Mouse (Mus musculus): ENCODE measurements around the gene Zfp523. TPM values are rescaled to one million over a fixed set of nuclear protein-coding genes. Genes with fewer than 3 reads are reported as not detected.

The Zfp523 gene
- polyA plus RNA-seq, 1 experiment: 12.8 TPM

DNA sequence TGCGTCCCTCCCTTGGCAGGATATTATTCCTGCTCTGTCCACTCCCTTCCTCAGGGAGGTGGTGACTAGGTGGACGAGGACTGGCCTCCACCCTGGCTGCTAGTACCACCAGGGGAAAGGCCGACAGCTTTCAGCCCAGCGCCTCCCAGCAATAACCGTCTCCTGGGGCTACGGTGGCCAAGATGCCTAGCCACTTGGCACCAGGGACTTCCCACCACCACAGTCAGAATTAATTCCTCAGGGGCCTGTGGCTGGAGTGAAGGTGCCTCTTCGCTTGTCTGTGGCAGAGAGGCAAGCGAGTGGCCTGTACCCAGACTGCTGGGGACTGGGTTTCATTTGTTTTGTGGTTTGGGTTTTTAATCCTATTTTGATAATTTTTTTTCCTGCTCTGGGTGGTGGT, 28.5 kb downstream of the Zfp523 start:
- Histone ChIP-seq H3K4me1 (ENCODE audit: control insufficient read depth, insufficient read depth, low read length) (peaks cover 4% of the 10 kb centered on the region; the same call in 1 of the 2 replicates), H3K4me3 (ENCODE audit: insufficient read depth, low read length) (no peak overlapping the region), H3K27ac (ENCODE audit: insufficient read depth, low read length) (no peak overlapping the region)
- TF ChIP-seq CTCF (IDR thresholded peaks at IDR 0.05; ENCODE audit: borderline replicate concordance, insufficient read depth, low read length) (no peak), POLR2A (IDR thresholded peaks at IDR 0.05; ENCODE audit: low read depth, low read length) (no peak)

DNA sequence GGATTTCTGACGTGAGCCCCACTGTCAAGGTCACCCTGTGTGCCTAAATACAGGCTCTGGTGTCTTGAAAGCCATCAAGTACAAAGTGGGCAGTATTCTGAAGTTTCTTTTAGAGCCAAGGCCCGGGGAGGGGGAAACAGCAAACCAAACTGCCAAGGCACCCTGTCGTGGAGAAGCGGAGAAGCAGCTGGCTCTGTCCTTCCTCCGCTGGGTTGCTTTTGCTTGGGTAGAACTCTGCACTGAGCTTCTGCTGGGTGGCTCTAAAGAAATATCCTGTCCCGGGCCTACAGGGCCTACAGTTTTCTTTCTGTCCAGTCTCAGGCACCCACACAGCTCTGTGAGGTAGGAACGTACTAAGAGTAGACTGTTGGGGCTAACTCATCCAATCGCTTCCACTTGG, 30.2 kb downstream of the Zfp523 start:
- Histone ChIP-seq H3K4me1 (ENCODE audit: control insufficient read depth, insufficient read depth, low read length) (peaks cover 4% of the 10 kb centered on the region; the same call in 1 of the 2 replicates), H3K4me3 (ENCODE audit: insufficient read depth, low read length) (no peak overlapping the region), H3K27ac (ENCODE audit: insufficient read depth, low read length) (peak overlapping the region; percentile 39; the same call in 1 of the 2 replicates)
- TF ChIP-seq POLR2A (IDR thresholded peaks at IDR 0.05; ENCODE audit: low read depth, low read length): no peak
- TF ChIP-seq CTCF (IDR thresholded peaks at IDR 0.05; ENCODE audit: borderline replicate concordance, insufficient read depth, low read length): no peak

DNA sequence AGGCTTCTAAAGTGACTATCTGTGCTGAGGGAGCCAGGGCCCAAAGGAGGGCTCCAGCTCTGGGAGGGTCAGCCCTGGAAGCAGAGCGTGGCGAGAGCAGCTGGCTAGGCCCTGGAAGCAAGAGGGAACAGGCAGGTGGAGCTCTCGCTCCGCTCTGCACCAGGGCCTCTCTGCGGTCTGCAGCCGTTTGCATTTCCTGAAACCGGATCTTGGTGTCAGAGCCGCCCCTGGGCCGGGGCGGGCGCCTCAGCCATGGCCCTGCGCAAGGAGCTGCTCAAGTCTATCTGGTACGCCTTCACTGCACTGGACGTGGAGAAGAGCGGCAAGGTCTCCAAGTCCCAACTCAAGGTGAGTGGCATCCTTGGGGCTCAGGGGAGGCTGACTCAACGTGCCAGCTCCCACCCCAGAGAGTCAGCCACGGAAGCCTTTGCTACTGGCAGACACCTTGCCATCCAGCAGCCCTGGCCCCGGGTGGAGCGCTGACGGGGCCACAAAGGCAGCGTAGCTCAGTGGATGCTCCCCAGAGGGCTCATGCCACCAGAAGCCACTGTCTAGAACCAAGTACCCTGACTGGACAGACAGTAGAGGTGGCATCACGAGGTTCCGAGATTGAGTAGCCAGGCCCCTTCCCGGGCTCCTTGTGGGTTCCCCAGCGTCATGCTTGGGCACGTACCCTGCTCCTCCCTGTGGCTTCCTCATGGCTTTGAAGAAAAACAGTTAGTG, 30.8 kb downstream of the Zfp523 start, which contains the start of gene Def6:
Def6 (plus strand) TSS at position 188 of the 723 bp plus-strand sequence.
- peak within 1 kb of the TSS; percentile 49; the same call in 1 of the 2 replicates for H3K27ac ChIP-seq (ENCODE audit: insufficient read depth, low read length)
- H3K4me3 ChIP-seq (ENCODE audit: insufficient read depth, low read length): peak within 1 kb of the TSS; percentile 44
- TF ChIP-seq CTCF (IDR thresholded peaks at IDR 0.05; ENCODE audit: borderline replicate concordance, insufficient read depth, low read length) (peak; percentile 73), POLR2A (IDR thresholded peaks at IDR 0.05; ENCODE audit: low read depth, low read length) (peak; percentile 95)
- H3K4me1 ChIP-seq (ENCODE audit: control insufficient read depth, insufficient read depth, low read length): peaks cover 4% of the 10 kb centered on the region; the same call in 1 of the 2 replicates

DNA sequence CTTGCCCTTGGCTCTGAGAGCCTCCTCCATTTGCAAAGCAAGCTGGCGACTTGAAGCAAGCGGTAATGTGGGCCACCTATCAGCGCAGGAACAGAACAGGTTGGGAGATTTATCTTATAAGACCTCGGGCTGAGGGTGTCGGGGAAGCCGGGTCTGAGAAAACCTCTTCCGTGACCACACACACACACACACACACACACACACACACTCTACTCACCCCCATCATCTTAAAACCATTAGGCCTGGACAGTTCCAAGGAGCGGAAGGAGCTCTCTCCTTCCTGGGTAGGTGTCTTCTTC, 31.3 kb downstream of the Zfp523 start:
- Histone ChIP-seq H3K27ac (ENCODE audit: insufficient read depth, low read length) (no peak overlapping the region), H3K4me3 (ENCODE audit: insufficient read depth, low read length) (peak overlapping the region; percentile 44), H3K4me1 (ENCODE audit: control insufficient read depth, insufficient read depth, low read length) (peaks cover 4% of the 10 kb centered on the region; the same call in 1 of the 2 replicates)
- TF ChIP-seq POLR2A (IDR thresholded peaks at IDR 0.05; ENCODE audit: low read depth, low read length) (0 out of 2 replicates have a peak, but pooled peaks have one; percentile 9), CTCF (IDR thresholded peaks at IDR 0.05; ENCODE audit: borderline replicate concordance, insufficient read depth, low read length) (no peak)

DNA sequence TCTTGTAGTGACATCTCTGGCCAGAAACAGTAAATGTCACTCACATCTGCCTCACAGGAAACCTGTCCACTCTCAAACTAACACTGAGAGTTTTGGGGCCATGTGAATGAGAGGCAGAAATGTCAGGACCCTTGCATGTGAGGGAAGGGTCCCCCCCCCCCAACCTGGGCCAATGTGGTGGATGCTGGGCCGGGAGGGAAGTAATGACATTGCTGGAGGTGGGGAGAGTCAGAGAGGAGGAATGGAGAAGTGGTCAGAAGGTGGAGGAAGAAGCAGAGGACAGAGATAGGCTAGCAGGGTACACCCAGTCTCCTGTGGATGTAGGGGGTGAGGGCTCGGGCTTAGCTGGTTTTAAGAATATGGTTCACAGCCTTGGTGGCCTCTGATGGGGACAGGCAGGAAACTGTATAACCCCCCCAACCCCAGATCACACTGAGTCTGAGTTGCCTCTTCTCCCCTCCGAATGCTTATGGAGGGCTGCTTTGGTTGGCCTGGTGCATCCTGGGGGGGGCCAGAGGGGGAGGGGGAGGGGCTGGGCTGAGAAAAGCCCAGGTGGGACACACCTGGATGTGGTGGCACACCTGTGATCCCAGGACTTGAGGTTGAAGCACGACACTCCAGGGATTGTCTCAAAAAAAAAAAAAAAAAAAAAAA, 32.7 kb downstream of the Zfp523 start:
- Histone ChIP-seq H3K4me3 (ENCODE audit: insufficient read depth, low read length) (no peak overlapping the region), H3K27ac (ENCODE audit: insufficient read depth, low read length) (no peak overlapping the region), H3K4me1 (ENCODE audit: control insufficient read depth, insufficient read depth, low read length) (peaks cover 4% of the 10 kb centered on the region; the same call in 1 of the 2 replicates)
- no peak for TF ChIP-seq POLR2A (IDR thresholded peaks at IDR 0.05; ENCODE audit: low read depth, low read length)

DNA sequence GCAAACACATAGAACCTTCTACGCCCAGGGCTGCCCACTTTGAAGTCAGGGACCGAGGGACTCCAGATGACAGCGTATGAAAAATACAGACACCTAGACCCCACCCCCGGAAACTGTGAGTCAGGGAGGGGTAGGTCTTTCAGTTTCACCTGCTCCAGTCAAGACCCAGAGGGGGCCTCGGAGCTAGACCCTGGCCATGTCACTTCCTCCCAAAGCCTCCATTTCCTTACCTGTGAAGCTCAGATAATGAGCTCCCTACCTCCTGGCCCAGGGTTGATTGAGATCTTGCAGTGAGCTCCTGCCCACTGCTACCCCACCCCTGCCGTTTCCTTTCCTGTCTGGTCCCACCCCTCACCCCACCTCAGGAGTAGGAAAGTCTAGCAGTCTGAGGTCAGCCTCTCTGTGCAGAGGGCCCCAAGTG, 35.0 kb downstream of the Zfp523 start:
- Histone ChIP-seq H3K4me1 (ENCODE audit: control insufficient read depth, insufficient read depth, low read length) (peaks cover 4% of the 10 kb centered on the region; the same call in 1 of the 2 replicates), H3K4me3 (ENCODE audit: insufficient read depth, low read length) (no peak overlapping the region), H3K27ac (ENCODE audit: insufficient read depth, low read length) (no peak overlapping the region)
- no peak for TF ChIP-seq POLR2A (IDR thresholded peaks at IDR 0.05; ENCODE audit: low read depth, low read length)
- TF ChIP-seq CTCF (IDR thresholded peaks at IDR 0.05; ENCODE audit: borderline replicate concordance, insufficient read depth, low read length): no peak

DNA sequence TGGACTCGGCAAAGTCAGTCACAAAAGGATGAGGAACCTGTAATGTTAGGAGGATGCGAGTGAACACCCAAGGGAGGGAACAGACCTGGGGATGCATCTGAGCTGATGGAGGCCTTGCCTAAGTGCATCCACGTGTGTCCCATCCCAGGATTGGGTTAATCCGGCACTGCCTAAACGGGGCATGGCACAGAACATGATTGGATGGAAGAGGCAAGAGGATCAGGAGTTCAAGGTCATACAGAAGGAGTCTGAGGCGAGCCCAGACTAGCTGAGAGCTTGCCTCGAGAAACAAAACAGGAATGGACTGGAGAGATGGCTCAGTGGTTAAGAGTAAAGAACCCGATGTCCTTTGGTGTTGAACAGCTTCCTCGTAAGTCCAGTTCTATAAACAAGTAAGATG, 35.5 kb downstream of the Zfp523 start:
- peaks cover 4% of the 10 kb centered on the region; the same call in 1 of the 2 replicates for H3K4me1 ChIP-seq (ENCODE audit: control insufficient read depth, insufficient read depth, low read length)
- TF ChIP-seq POLR2A (IDR thresholded peaks at IDR 0.05; ENCODE audit: low read depth, low read length): no peak
- no peak for TF ChIP-seq CTCF (IDR thresholded peaks at IDR 0.05; ENCODE audit: borderline replicate concordance, insufficient read depth, low read length)
- no peak overlapping the region for H3K4me3 ChIP-seq (ENCODE audit: insufficient read depth, low read length)
- no peak overlapping the region for H3K27ac ChIP-seq (ENCODE audit: insufficient read depth, low read length)

DNA sequence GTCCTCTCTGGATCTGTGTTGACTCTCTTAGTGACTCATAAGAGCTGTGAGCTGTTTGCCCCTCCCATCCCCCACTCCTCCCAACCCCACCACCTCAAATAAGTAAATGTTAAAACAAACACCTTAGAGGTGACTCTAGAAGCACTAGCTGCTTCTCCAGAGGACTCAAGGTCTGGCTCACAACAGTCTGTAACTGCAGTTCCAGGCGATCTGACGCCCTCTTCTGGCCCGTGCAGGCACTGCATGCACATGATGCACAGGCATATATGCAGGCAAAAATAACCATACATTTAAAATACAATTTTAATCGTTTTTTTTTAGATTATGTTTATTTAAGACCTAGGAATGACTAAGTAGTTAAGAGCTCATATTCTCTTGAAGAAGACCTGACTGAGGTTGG, 36.3 kb downstream of the Zfp523 start:
- Histone ChIP-seq H3K27ac (ENCODE audit: insufficient read depth, low read length) (no peak overlapping the region), H3K4me3 (ENCODE audit: insufficient read depth, low read length) (no peak overlapping the region), H3K4me1 (ENCODE audit: control insufficient read depth, insufficient read depth, low read length) (peaks cover 4% of the 10 kb centered on the region; the same call in 1 of the 2 replicates)
- TF ChIP-seq CTCF (IDR thresholded peaks at IDR 0.05; ENCODE audit: borderline replicate concordance, insufficient read depth, low read length) (peak; percentile 75; the same call in 1 of the 2 replicates), POLR2A (IDR thresholded peaks at IDR 0.05; ENCODE audit: low read depth, low read length) (no peak)

DNA sequence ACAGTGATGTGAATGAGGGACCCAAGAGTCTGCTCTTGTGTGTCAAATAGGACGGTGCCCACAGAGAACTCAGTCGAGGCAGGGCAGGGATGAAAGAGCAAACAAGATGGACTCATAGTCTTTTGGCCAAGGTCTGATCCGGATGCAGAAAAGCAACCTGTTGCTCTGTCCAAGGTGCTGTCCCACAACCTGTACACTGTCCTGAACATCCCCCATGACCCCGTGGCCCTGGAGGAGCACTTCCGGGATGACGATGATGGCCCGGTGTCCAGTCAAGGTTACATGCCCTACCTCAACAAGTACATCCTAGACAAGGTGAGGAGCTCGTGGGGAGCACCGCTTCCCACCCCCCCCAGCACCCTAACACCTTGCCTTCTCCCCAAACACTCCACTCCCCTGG, 39.9 kb downstream of the Zfp523 start:
- no peak overlapping the region for H3K4me3 ChIP-seq (ENCODE audit: insufficient read depth, low read length)
- no peaks in the 10 kb centered on the region for H3K4me1 ChIP-seq (ENCODE audit: control insufficient read depth, insufficient read depth, low read length)
- TF ChIP-seq CTCF (IDR thresholded peaks at IDR 0.05; ENCODE audit: borderline replicate concordance, insufficient read depth, low read length) (no peak), POLR2A (IDR thresholded peaks at IDR 0.05; ENCODE audit: low read depth, low read length) (no peak)
- H3K27ac ChIP-seq (ENCODE audit: insufficient read depth, low read length): no peak overlapping the region
